Mouse (Mus musculus) heart, embryonic 10.5 days (tissue): ENCODE results near the gene Nxnl2. TPM values are rescaled to one million over a fixed set of nuclear protein-coding genes. Genes with fewer than 3 reads are reported as not detected.

Experiments
- DNase-seq: peaks from one replicate; pipeline ENCODE4 v3.0.0-alpha.2; 2017; ENCODE audit warnings: low spot score
- H3K27ac ChIP-seq: fragments of 300-500 bp; sonication (generic); 2 replicates; pipeline ENCODE4 v1.5.1; 2016; ENCODE audit warnings: mild to moderate bottlenecking
- H3K27me3 ChIP-seq: fragments of 300-500 bp; sonication (generic); 2 replicates; pipeline ENCODE4 v1.6.1; 2016; ENCODE audit warnings: mild to moderate bottlenecking; ENCODE audit not compliant: poor library complexity, insufficient read depth, severe bottlenecking
- H3K36me3 ChIP-seq: fragments of 300-500 bp; sonication (generic); 2 replicates; pipeline ENCODE4 v1.6.1; 2016; ENCODE audit warnings: mild to moderate bottlenecking, moderate library complexity
- H3K4me1 ChIP-seq: fragments of 300-500 bp; sonication (generic); 2 replicates; pipeline ENCODE4 v1.6.1; 2016; ENCODE audit warnings: mild to moderate bottlenecking
- H3K4me3 ChIP-seq: fragments of 300-500 bp; sonication (generic); 2 replicates; pipeline ENCODE4 v1.5.1; 2016; ENCODE audit warnings: mild to moderate bottlenecking, moderate library complexity
- H3K9me3 ChIP-seq: fragments of 300-500 bp; sonication (generic); 2 replicates; pipeline ENCODE4 v1.6.1; 2016; ENCODE audit warnings: mild to moderate bottlenecking, moderate library complexity
- WGBS: fragments of 180-500 bp; shearing (Covaris S2); methylation state at CpG from one replicate; pipeline ENCODE4 v1.1.7; 2016; 5-methylcytosine and 5-hydroxymethylcytosine counted together
- microRNA-seq: library from miRNA; unstranded; fragments of <30 nt; microRNA quantifications from one replicate; pipeline ENCODE4, GENCODE M21; 2017
- polyA plus RNA-seq: library from polyadenylated mRNA; unstranded; fragments of >200 nt; fragmentation: Nextera tagmentation; extraction: Ambion mirVana; gene quantifications from 2 replicates; pipeline ENCODE4 v1.2.1, GENCODE M21; 2016

Nxnl2 gene
- polyA plus RNA-seq, 1 experiment from 2014 or later: 0.26 TPM

GRCm38 (mm10) chr13:51220897-51221296 is 50.1 kb downstream of the Nxnl2 start:
- Histone ChIP-seq H3K9me3 (no peaks in the 10 kb centered on the region), H3K36me3 (no peaks in the 10 kb centered on the region), H3K27me3 (no peaks in the 10 kb centered on the region), H3K27ac (no peak overlapping the region), H3K4me3 (no peak overlapping the region), H3K4me1 (peaks cover 6% of the 10 kb centered on the region; the same call in 1 of the 2 replicates)
- 88% methylated on average over 4 of the region's 4 CpGs for WGBS
- DNase-seq: no peak

DNA sequence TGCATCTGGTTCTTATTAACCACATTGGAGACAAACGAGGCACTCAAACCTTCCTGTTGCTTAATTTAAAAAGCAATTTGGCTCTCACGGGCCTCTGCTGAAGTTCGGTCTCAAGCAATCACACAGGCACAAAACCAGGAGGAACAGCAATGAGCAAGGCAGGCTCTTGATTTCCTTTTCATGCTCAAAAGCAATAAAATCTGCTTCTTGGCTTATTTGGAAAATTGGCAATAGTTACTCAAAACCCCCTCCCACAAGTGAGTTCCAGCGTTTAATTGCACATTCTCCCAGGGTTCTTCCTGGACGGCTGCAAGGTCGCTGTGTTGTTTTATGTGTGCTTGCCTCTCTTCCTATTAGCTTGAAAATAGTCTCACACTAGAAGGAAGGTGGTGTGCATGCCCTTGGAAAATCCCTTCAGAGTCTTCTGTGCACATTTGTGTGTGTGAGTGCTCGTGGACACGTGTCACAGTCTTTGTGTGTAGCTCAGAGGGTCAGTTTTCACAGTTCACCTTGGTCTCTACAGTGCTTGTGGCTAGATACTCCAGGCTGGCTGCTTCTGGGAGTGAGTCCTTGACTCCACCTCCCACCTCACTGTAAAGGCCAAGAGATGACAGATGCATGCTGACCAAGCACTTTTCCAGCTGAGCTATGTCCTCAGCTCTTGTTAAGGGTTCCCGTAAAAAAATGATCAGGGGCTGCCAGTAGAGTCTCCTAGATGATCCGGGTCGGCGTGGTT is 50.8 kb downstream of the Nxnl2 start:
- Histone ChIP-seq H3K27me3 (no peaks in the 10 kb centered on the region), H3K36me3 (no peaks in the 10 kb centered on the region), H3K9me3 (no peaks in the 10 kb centered on the region), H3K4me3 (no peak overlapping the region), H3K4me1 (peaks cover 6% of the 10 kb centered on the region; the same call in 1 of the 2 replicates), H3K27ac (0 out of 2 replicates have a peak overlapping the region, but pooled peaks have one; percentile 6)
- 72% methylated on average over 12 of the region's 12 CpGs for WGBS
- no peak for DNase-seq

Small RNAs within 50 kb of the gene (microRNA-seq; reads per million reads assigned to microRNA genes)
- not detected for gene Gm44341

Other genes with a start within 250 kb of the Nxnl2 start
- 55.5 and 63.4 TPM in 2 replicates for gene Spin1, start 70.1 kb upstream of the Nxnl2 start, polyA plus RNA-seq
- gene S1pr3, start 237.6 kb downstream of the Nxnl2 start, polyA plus RNA-seq: 16.9 and 30.5 TPM in 2 replicates